In the genomic region with DNA sequence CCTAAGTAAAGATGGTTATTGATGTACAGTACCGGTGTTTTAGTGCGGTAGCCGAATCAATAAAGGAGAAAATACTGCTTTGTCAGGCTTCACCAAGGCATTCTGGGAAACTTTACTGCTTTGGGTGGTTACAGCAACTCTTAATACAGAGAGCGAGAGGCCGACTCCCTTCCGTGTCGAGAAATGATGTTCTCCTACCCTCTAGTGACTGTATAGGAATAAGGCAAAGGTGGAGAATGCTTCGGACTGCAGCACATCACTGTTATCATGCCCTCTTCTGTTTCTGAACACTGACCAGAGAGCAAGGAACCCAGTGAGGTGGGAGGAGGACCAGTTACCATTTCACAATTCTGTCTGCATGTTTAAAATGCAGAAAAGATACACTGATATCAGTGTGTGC, we compare ENCODE assay signal across 22 mouse cellular contexts.
DNase-seq lines count a peak whose midpoint lies in the region; ATAC-seq and TF ChIP-seq lines count a peak whose summit lies in the region.
"Had no signal": no experiment of that assay in that cellular context is flagged by ENCODE, and none has a peak within 500 bp of the region (broad histone marks: within the 10 kb centered on the region; RNA-seq: fewer than 3 reads in every experiment).

No protein-coding gene starts in this region.

- no peaks in the 10 kb centered on the region for H3K36me3 ChIP-seq in heart, postnatal 0 days (replicated peaks; ENCODE audit: control insufficient read depth, insufficient read depth, low read length)
- H3K36me3 ChIP-seq in kidney, postnatal 0 days (ENCODE audit: insufficient read depth, low read length) = no peaks in the 10 kb centered on the region
- no peaks in the 10 kb centered on the region for H3K36me3 ChIP-seq in kidney, adult 2 months (ENCODE audit: control insufficient read depth, insufficient read depth, low read length)
- H3K36me3 ChIP-seq in midbrain, embryonic 13.5 days = no peaks in the 10 kb centered on the region
- no peaks in the 10 kb centered on the region for H3K36me3 ChIP-seq in midbrain, embryonic 10.5 days
- H3K36me3 ChIP-seq in midbrain, postnatal 0 days (ENCODE audit: insufficient read depth, low read length) = no peaks in the 10 kb centered on the region
- H3K36me3 ChIP-seq: forebrain, embryonic 15.5 days; hindbrain, embryonic 13.5 days; limb, embryonic 13.5 days; lung, embryonic 15.5 days had no signal

- H3K27ac ChIP-seq in heart, postnatal 0 days (ENCODE audit: low read depth) = no peak overlapping the region
- H3K27ac ChIP-seq in kidney, postnatal 0 days = 0 out of 2 replicates have a peak overlapping the region, but pooled peaks have one; percentile 31
- no peak overlapping the region for H3K27ac ChIP-seq in kidney, adult 2 months (ENCODE audit: insufficient read depth, low read depth, low read length)
- peak overlapping the region; percentile 51; the same call in 1 of the 2 replicates for H3K27ac ChIP-seq in midbrain, embryonic 13.5 days
- no peak overlapping the region for H3K27ac ChIP-seq in midbrain, embryonic 10.5 days (replicated peaks)
- no peak overlapping the region for H3K27ac ChIP-seq in midbrain, postnatal 0 days (ENCODE audit: low read depth, low read length)
- H3K27ac ChIP-seq: forebrain, embryonic 15.5 days; hindbrain, embryonic 13.5 days; limb, embryonic 13.5 days; liver, embryonic 14.5 days; lung, embryonic 15.5 days had no signal

- H3K9me3 ChIP-seq in heart, postnatal 0 days (replicated peaks; ENCODE audit: control insufficient read depth, low read length) = no peaks in the 10 kb centered on the region
- no peaks in the 10 kb centered on the region for H3K9me3 ChIP-seq in kidney, postnatal 0 days (replicated peaks; ENCODE audit: low read length)
- H3K9me3 ChIP-seq in midbrain, embryonic 13.5 days = no peaks in the 10 kb centered on the region
- no peaks in the 10 kb centered on the region for H3K9me3 ChIP-seq in midbrain, embryonic 10.5 days (replicated peaks)
- no peaks in the 10 kb centered on the region for H3K9me3 ChIP-seq in midbrain, postnatal 0 days (ENCODE audit: low read length)
- H3K9me3 ChIP-seq: forebrain, embryonic 15.5 days; hindbrain, embryonic 13.5 days; limb, embryonic 13.5 days; lung, embryonic 15.5 days had no signal

- H3K9ac ChIP-seq in heart, postnatal 0 days (replicated peaks; ENCODE audit: low read depth, low read length) = no peak overlapping the region
- H3K9ac ChIP-seq in kidney, postnatal 0 days (ENCODE audit: low read depth, low read length) = no peak overlapping the region
- H3K9ac ChIP-seq in midbrain, embryonic 13.5 days (replicated peaks) = 0 out of 2 replicates have a peak overlapping the region, but pooled peaks have one; percentile 28
- H3K9ac ChIP-seq in midbrain, postnatal 0 days (replicated peaks; ENCODE audit: low read length, poor library complexity, severe bottlenecking) = no peak overlapping the region
- H3K9ac ChIP-seq: forebrain, embryonic 15.5 days; hindbrain, embryonic 13.5 days; limb, embryonic 13.5 days; liver, embryonic 14.5 days; lung, embryonic 15.5 days had no signal

- H3K4me3 ChIP-seq in heart, postnatal 0 days (ENCODE audit: low read depth, low read length) = no peak overlapping the region
- H3K4me3 ChIP-seq in kidney, postnatal 0 days (replicated peaks; ENCODE audit: low read depth, low read length) = no peak overlapping the region
- no peak overlapping the region for H3K4me3 ChIP-seq in kidney, adult 2 months (ENCODE audit: insufficient read depth, low read depth, low read length)
- H3K4me3 ChIP-seq in midbrain, embryonic 13.5 days (replicated peaks) = no peak overlapping the region
- no peak overlapping the region for H3K4me3 ChIP-seq in midbrain, embryonic 10.5 days
- H3K4me3 ChIP-seq in midbrain, postnatal 0 days (ENCODE audit: low read depth, low read length) = no peak overlapping the region
- H3K4me3 ChIP-seq: forebrain, embryonic 15.5 days; hindbrain, embryonic 13.5 days; limb, embryonic 13.5 days; lung, embryonic 15.5 days had no signal

- no peak for TF ChIP-seq EP300 in heart, postnatal 0 days (IDR thresholded peaks at IDR 0.05; ENCODE audit: low read depth)

- H3K4me1 ChIP-seq in heart, postnatal 0 days (ENCODE audit: control insufficient read depth, insufficient read depth) = no peaks in the 10 kb centered on the region
- H3K4me1 ChIP-seq in kidney, postnatal 0 days (replicated peaks; ENCODE audit: insufficient read depth, low read length) = 0 out of 2 replicates have a peak, but pooled peaks cover 3% of the 10 kb centered on the region
- no peaks in the 10 kb centered on the region for H3K4me1 ChIP-seq in kidney, adult 2 months (ENCODE audit: control insufficient read depth, insufficient read depth, low read length)
- no peaks in the 10 kb centered on the region for H3K4me1 ChIP-seq in midbrain, embryonic 13.5 days (replicated peaks)
- peaks cover 14% of the 10 kb centered on the region for H3K4me1 ChIP-seq in midbrain, embryonic 10.5 days
- no peaks in the 10 kb centered on the region for H3K4me1 ChIP-seq in midbrain, postnatal 0 days (ENCODE audit: insufficient read depth, low read length)
- H3K4me1 ChIP-seq: forebrain, embryonic 15.5 days; hindbrain, embryonic 13.5 days had no signal

- TF ChIP-seq POLR2A in kidney, adult 2 months (IDR thresholded peaks at IDR 0.05; ENCODE audit: low read depth, low read length) = no peak

- TF ChIP-seq CTCF in heart, postnatal 0 days (IDR thresholded peaks at IDR 0.05; ENCODE audit: low read depth) = peak; percentile 16; the same call in 1 of the 2 replicates
- TF ChIP-seq CTCF in kidney, postnatal 0 days (IDR thresholded peaks at IDR 0.05; ENCODE audit: low read depth) = peak; percentile 58
- TF ChIP-seq CTCF in kidney, adult 2 months (conservative IDR thresholded peaks at IDR 0.05; ENCODE audit: insufficient read depth, insufficient read length, low read depth, low read length) = no peak
- peak; percentile 56 for TF ChIP-seq CTCF in midbrain, postnatal 0 days (IDR thresholded peaks at IDR 0.05)

- DNase-seq in heart, postnatal 0 days (ENCODE audit: low spot score) = no peak
- DNase-seq in heart, adult 8-10 months (ENCODE audit: low spot score) = no peak
- DNase-seq in kidney, postnatal 0 days (ENCODE audit: low spot score) = peak; percentile 82
- no peak for DNase-seq in kidney, adult 2 months
- no peak for DNase-seq in midbrain, embryonic 10.5 days (ENCODE audit: low spot score)
- peak; percentile 38 for DNase-seq in midbrain, postnatal 0 days (ENCODE audit: low spot score)
- no peak for DNase-seq in gastrocnemius, postnatal 10 days
- DNase-seq: adrenal gland, adult 2 months; cerebellum, adult 11-12 months; cerebellum, postnatal 14 days; gastrocnemius, postnatal 14 days; heart, adult 18-20 months; heart, postnatal 36 days; kidney, postnatal 10 days; right cerebral cortex, postnatal 14 days; spleen, adult 18-20 months had no signal

- ATAC-seq in heart, postnatal 0 days (ENCODE audit: insufficient read depth, low read depth) = no peak
- no peak for ATAC-seq in kidney, postnatal 0 days (replicated peaks; ENCODE audit: low FRiP score, low read depth)
- no peak for ATAC-seq in midbrain, embryonic 13.5 days
- no peak for ATAC-seq in midbrain, postnatal 0 days (ENCODE audit: low FRiP score)
- ATAC-seq: forebrain, embryonic 15.5 days had no signal

- no peaks in the 10 kb centered on the region for H3K27me3 ChIP-seq in heart, postnatal 0 days (ENCODE audit: control insufficient read depth, insufficient read depth, low read length)
- H3K27me3 ChIP-seq in kidney, postnatal 0 days (ENCODE audit: insufficient read depth, low read length) = no peaks in the 10 kb centered on the region
- H3K27me3 ChIP-seq in kidney, adult 2 months (replicated peaks; ENCODE audit: control insufficient read depth, insufficient read depth, low read length) = no peaks in the 10 kb centered on the region
- H3K27me3 ChIP-seq in midbrain, embryonic 13.5 days = peaks cover 3% of the 10 kb centered on the region
- no peaks in the 10 kb centered on the region; the same call in 1 of the 2 replicates for H3K27me3 ChIP-seq in midbrain, embryonic 10.5 days (ENCODE audit: low read depth, poor library complexity, severe bottlenecking)
- no peaks in the 10 kb centered on the region for H3K27me3 ChIP-seq in midbrain, postnatal 0 days (ENCODE audit: insufficient read depth, low read length)
- H3K27me3 ChIP-seq: forebrain, embryonic 15.5 days; hindbrain, embryonic 13.5 days; limb, embryonic 13.5 days; lung, embryonic 15.5 days had no signal

- WGBS in heart, postnatal 0 days = 71% methylated on average over 8 of the region's 8 CpGs
- 45% methylated on average over 8 of the region's 8 CpGs for WGBS in kidney, postnatal 0 days
- WGBS in kidney, adult 2 months = 59% methylated on average over 8 of the region's 8 CpGs
- WGBS in midbrain, embryonic 13.5 days = 81% methylated on average over 8 of the region's 8 CpGs
- WGBS in midbrain, embryonic 10.5 days = 87% methylated on average over 8 of the region's 8 CpGs
- 70% methylated on average over 8 of the region's 8 CpGs for WGBS in midbrain, postnatal 0 days

- no peak overlapping the region for H3K4me2 ChIP-seq in heart, postnatal 0 days (ENCODE audit: low read depth, low read length)
- H3K4me2 ChIP-seq in kidney, postnatal 0 days (ENCODE audit: low read length) = no peak overlapping the region
- H3K4me2 ChIP-seq in midbrain, embryonic 13.5 days (replicated peaks) = no peak overlapping the region
- H3K4me2 ChIP-seq in midbrain, postnatal 0 days (ENCODE audit: low read depth, low read length, poor library complexity, severe bottlenecking) = no peak overlapping the region
- H3K4me2 ChIP-seq: forebrain, embryonic 15.5 days; hindbrain, embryonic 13.5 days; limb, embryonic 13.5 days; lung, embryonic 15.5 days had no signal

Comparison
In these comparisons a context has a peak if more than half of its experiments do, and no peak if none do; other contexts are left out.
1. DNase-seq: peak in kidney, postnatal 0 days (single experiment) and midbrain, postnatal 0 days (single experiment); none in heart, postnatal 0 days (single experiment), heart, adult 8-10 months (single experiment), kidney, adult 2 months (single experiment), midbrain, embryonic 10.5 days (single experiment) and gastrocnemius, postnatal 10 days (single experiment).
2. H3K27ac ChIP-seq: peak in kidney, postnatal 0 days (single experiment) and midbrain, embryonic 13.5 days (single experiment); none in heart, postnatal 0 days (single experiment), kidney, adult 2 months (single experiment), midbrain, embryonic 10.5 days (single experiment) and midbrain, postnatal 0 days (single experiment).